Mouse (Mus musculus) neutrophil, adult 65 days (primary cell): Measurements from ENCODE around the gene Olfr821. TPM values are rescaled to one million over a fixed set of nuclear protein-coding genes. Genes with fewer than 3 reads are reported as not detected.

ENCODE experiments used
- total RNA-seq: library from RNA; stranded (reverse); gene quantifications from 2 replicates; pipeline ENCODE4 v1.2.4, GENCODE M21; 2023

Gene Olfr821
- not detected in 2 replicates for total RNA-seq

GRCm38 (mm10) chr10:130030048-130030447, at the start of gene Olfr821:
TSS of gene Olfr821 (plus strand) at chr10:130030348.

GRCm38 (mm10) chr10:129984962-129985361, 45.2 kb upstream of the Olfr821 start, which contains the start of gene Gm10310:
TSS of gene Gm10310 (minus strand) at chr10:129985062.

GRCm38 (mm10) chr10:130012321-130012720, 17.8 kb upstream of the Olfr821 start, which contains the start of gene Olfr820:
TSS of gene Olfr820 (plus strand) at chr10:130012621.

GRCm38 (mm10) chr10:130070910-130071309, 40.8 kb downstream of the Olfr821 start, which contains the start of gene Olfr822:
TSS of gene Olfr822 (plus strand) at chr10:130071210.

Other genes starting within 250 kb of the Olfr821 start
- not detected in 2 replicates for gene Olfr810, start 235.4 kb upstream of the Olfr821 start, total RNA-seq
- gene Olfr811, start 226.0 kb upstream of the Olfr821 start, total RNA-seq, result not detected in 2 replicates
- not detected in 2 replicates for gene Olfr812, start 184.3 kb upstream of the Olfr821 start, total RNA-seq
- not detected in 2 replicates for gene Olfr813, start 175.0 kb upstream of the Olfr821 start, total RNA-seq
- not detected in 2 replicates for gene Olfr814, start 150.5 kb upstream of the Olfr821 start, total RNA-seq
- not detected in 2 replicates for gene Olfr815, start 124.5 kb upstream of the Olfr821 start, total RNA-seq
- gene Olfr816, start 114.8 kb upstream of the Olfr821 start, total RNA-seq, result not detected in 2 replicates
- gene Olfr818, start 81.2 kb upstream of the Olfr821 start, total RNA-seq, result not detected in 2 replicates
- not detected in 2 replicates for gene Olfr819, start 63.1 kb upstream of the Olfr821 start, total RNA-seq
- gene Olfr247, start 54.2 kb upstream of the Olfr821 start, total RNA-seq, result not detected in 2 replicates
- gene Gm10310, start 45.3 kb upstream of the Olfr821 start, total RNA-seq, result not detected in 2 replicates
- not detected in 2 replicates for gene Olfr820, start 17.7 kb upstream of the Olfr821 start, total RNA-seq
- gene Olfr822, start 40.9 kb downstream of the Olfr821 start, total RNA-seq, result not detected in 2 replicates
- gene Olfr823, start 85.0 kb downstream of the Olfr821 start, total RNA-seq, result not detected in 2 replicates
- not detected in 2 replicates for gene Olfr824, start 99.7 kb downstream of the Olfr821 start, total RNA-seq
- gene Olfr825, start 136.4 kb downstream of the Olfr821 start, total RNA-seq, result not detected in 2 replicates
- not detected in 2 replicates for gene Olfr826, start 153.8 kb downstream of the Olfr821 start, total RNA-seq
- not detected in 2 replicates for gene Olfr827, start 184.1 kb downstream of the Olfr821 start, total RNA-seq
- not detected in 2 replicates for gene Neurod4, start 249.9 kb downstream of the Olfr821 start, total RNA-seq